Comparison of ENCODE assay signal across 12 mouse cellular contexts in genomic region chr8:72215060-72215459, GRCm38 (mm10). TPM values are rescaled to one million over a fixed set of nuclear protein-coding genes. Genes with fewer than 3 reads are reported as not detected.
DNase-seq lines count a peak whose midpoint lies in the region; ATAC-seq and TF ChIP-seq lines count a peak whose summit lies in the region.
"Had no signal": no experiment of that assay in that cellular context is flagged by ENCODE, and none has a peak within 500 bp of the region (broad histone marks: within the 10 kb centered on the region; RNA-seq: fewer than 3 reads in every experiment).

No protein-coding gene starts in this region.

- no peaks in the 10 kb centered on the region for H3K9me3 ChIP-seq in kidney, embryonic 15.5 days (replicated peaks)
- no peaks in the 10 kb centered on the region for H3K9me3 ChIP-seq in liver, embryonic 14.5 days (ENCODE audit: control insufficient read depth, low read length)
- H3K9me3 ChIP-seq in hindbrain, embryonic 14.5 days (ENCODE audit: control insufficient read depth, low read length), result no peaks in the 10 kb centered on the region

- WGBS in kidney, adult 2 months, result 33% methylated on average over 2 of the region's 2 CpGs
- WGBS in kidney, embryonic 15.5 days, result 42% methylated on average over 2 of the region's 2 CpGs
- WGBS in liver, embryonic 14.5 days (ENCODE audit: insufficient replicate concordance), result 44% methylated on average over 2 of the region's 2 CpGs
- WGBS in hindbrain, embryonic 14.5 days, result 56% methylated on average over 2 of the region's 2 CpGs

- ATAC-seq in kidney, embryonic 15.5 days (replicated peaks; ENCODE audit: low FRiP score), result no peak
- ATAC-seq in liver, embryonic 14.5 days (ENCODE audit: insufficient read depth), result no peak
- ATAC-seq in hindbrain, embryonic 14.5 days (ENCODE audit: low FRiP score), result no peak

- no peak overlapping the region for H3K9ac ChIP-seq in kidney, embryonic 15.5 days
- H3K9ac ChIP-seq in liver, embryonic 14.5 days (replicated peaks), result no peak overlapping the region
- no peak overlapping the region for H3K9ac ChIP-seq in hindbrain, embryonic 14.5 days

- no peaks in the 10 kb centered on the region for H3K27me3 ChIP-seq in kidney, adult 2 months (replicated peaks; ENCODE audit: control insufficient read depth, insufficient read depth, low read length)
- peaks cover 15% of the 10 kb centered on the region; the same call in 1 of the 2 replicates for H3K27me3 ChIP-seq in kidney, embryonic 15.5 days
- H3K27me3 ChIP-seq in liver, embryonic 14.5 days (ENCODE audit: control insufficient read depth, insufficient read depth, low read length), result no peaks in the 10 kb centered on the region
- 0 out of 2 replicates have a peak, but pooled peaks cover 6% of the 10 kb centered on the region for H3K27me3 ChIP-seq in hindbrain, embryonic 14.5 days (ENCODE audit: control insufficient read depth, insufficient read depth, low read length)

- no peak for TF ChIP-seq EP300 in liver, embryonic 14.5 days (IDR thresholded peaks at IDR 0.05; ENCODE audit: low read depth)

- H3K4me2 ChIP-seq in kidney, embryonic 15.5 days, result no peak overlapping the region
- no peak overlapping the region for H3K4me2 ChIP-seq in liver, embryonic 14.5 days (ENCODE audit: low read depth)
- H3K4me2 ChIP-seq in hindbrain, embryonic 14.5 days (replicated peaks), result no peak overlapping the region

- no peaks in the 10 kb centered on the region for H3K36me3 ChIP-seq in kidney, adult 2 months (ENCODE audit: control insufficient read depth, insufficient read depth, low read length)
- H3K36me3 ChIP-seq in kidney, embryonic 15.5 days, result no peaks in the 10 kb centered on the region
- H3K36me3 ChIP-seq in liver, embryonic 14.5 days (replicated peaks; ENCODE audit: control insufficient read depth, insufficient read depth, low read depth), result no peaks in the 10 kb centered on the region
- no peaks in the 10 kb centered on the region for H3K36me3 ChIP-seq in hindbrain, embryonic 14.5 days (replicated peaks; ENCODE audit: control insufficient read depth, insufficient read depth)

- H3K4me1 ChIP-seq in kidney, adult 2 months (ENCODE audit: control insufficient read depth, insufficient read depth, low read length), result no peaks in the 10 kb centered on the region
- no peaks in the 10 kb centered on the region for H3K4me1 ChIP-seq in kidney, embryonic 15.5 days
- H3K4me1 ChIP-seq in liver, embryonic 14.5 days (replicated peaks; ENCODE audit: control insufficient read depth in 2 of 2, insufficient read depth in 2 of 2, low read length in 1 of 2), result peaks cover under 1 to 2% of the 10 kb centered on the region in 2 experiments; a peak in 3 of 4 replicates
- peaks cover under 1% of the 10 kb centered on the region; the same call in 1 of the 2 replicates for H3K4me1 ChIP-seq in hindbrain, embryonic 14.5 days (replicated peaks; ENCODE audit: control insufficient read depth, insufficient read depth, low read length)

- H3K27ac ChIP-seq in kidney, adult 2 months (ENCODE audit: insufficient read depth, low read depth, low read length), result no peak overlapping the region
- H3K27ac ChIP-seq in kidney, embryonic 15.5 days, result no peak overlapping the region
- H3K27ac ChIP-seq in liver, embryonic 14.5 days, result no peak overlapping the region
- H3K27ac ChIP-seq in hindbrain, embryonic 14.5 days, result no peak overlapping the region

- H3K4me3 ChIP-seq in kidney, adult 2 months (ENCODE audit: insufficient read depth, low read depth, low read length), result no peak overlapping the region
- no peak overlapping the region for H3K4me3 ChIP-seq in kidney, embryonic 15.5 days (replicated peaks)
- no peak overlapping the region for H3K4me3 ChIP-seq in liver, embryonic 14.5 days (ENCODE audit: insufficient read depth in 1 of 2, low read depth in 2 of 2, low read length in 2 of 2)
- H3K4me3 ChIP-seq in hindbrain, embryonic 14.5 days (replicated peaks; ENCODE audit: low read length), result no peak overlapping the region

- peak; percentile 91 for TF ChIP-seq CTCF in kidney, adult 2 months (conservative IDR thresholded peaks at IDR 0.05; ENCODE audit: insufficient read depth, insufficient read length, low read depth, low read length)
- TF ChIP-seq CTCF in liver, embryonic 14.5 days (IDR thresholded peaks at IDR 0.05; ENCODE audit: low read depth), result peak; percentile 75

- TF ChIP-seq POLR2A in kidney, adult 2 months (IDR thresholded peaks at IDR 0.05; ENCODE audit: low read depth, low read length), result no peak

- DNase-seq in kidney, adult 2 months, result peak; percentile 64
- DNase-seq in NIH3T3 (ENCODE audit: low read depth), result peak; percentile 52
- DNase-seq in liver, embryonic 14.5 days (ENCODE audit: low read depth in 3 of 3, low spot score in 3 of 3), result no peak
- DNase-seq in spleen, postnatal 36 days (ENCODE audit: low spot score in 2 of 2), result peak; percentile 48 to 51
- DNase-seq in hindbrain, embryonic 14.5 days (ENCODE audit: low spot score), result no peak
- DNase-seq in urinary bladder, postnatal 14 days (ENCODE audit: low spot score), result no peak
- DNase-seq in retina, embryonic 14.5 days (ENCODE audit: low spot score), result no peak
- DNase-seq: adrenal gland, postnatal 25 days had no signal

RNA-seq across cellular contexts. Expression of gene Gm11034, which starts 1.6 kb away (rescaled TPM):
- polyA plus RNA-seq in kidney, adult 2 months (2012; rRNA removed), result not detected in 2 replicates
- not detected in 2 replicates for polyA plus RNA-seq in kidney, embryonic 15.5 days (2015; fragmentation: Nextera tagmentation; extraction: Ambion mirVana)
- not detected in 2 replicates for polyA plus RNA-seq in liver, embryonic 14.5 days (2012; rRNA removed)
- polyA plus RNA-seq in liver, embryonic 14.5 days (2014; fragmentation: Nextera tagmentation; extraction: Ambion mirVana), result not detected in 2 replicates
- not detected in 2 replicates for polyA plus RNA-seq in hindbrain, embryonic 14.5 days (2014; fragmentation: Nextera tagmentation; extraction: Ambion mirVana)
- polyA plus RNA-seq: embryonic facial prominence, embryonic 14.5 days; heart, embryonic 16.5 days; limb, embryonic 11.5 days had no signal

RNA-seq across cellular contexts. Expression of gene Cib3, which starts 2.4 kb away (rescaled TPM):
- polyA plus RNA-seq in kidney, adult 2 months (2012; rRNA removed), result 0.04 TPM in 1 of 2 replicates, not detected in the other
- not detected in 2 replicates for polyA plus RNA-seq in kidney, embryonic 15.5 days (2015; fragmentation: Nextera tagmentation; extraction: Ambion mirVana)
- polyA plus RNA-seq in liver, embryonic 14.5 days (2012; rRNA removed), result not detected in 2 replicates
- polyA plus RNA-seq in liver, embryonic 14.5 days (2014; fragmentation: Nextera tagmentation; extraction: Ambion mirVana), result 0.24 TPM in 1 of 2 replicates, not detected in the other
- polyA plus RNA-seq in hindbrain, embryonic 14.5 days (2014; fragmentation: Nextera tagmentation; extraction: Ambion mirVana), result not detected in 2 replicates
- polyA plus RNA-seq: embryonic facial prominence, embryonic 14.5 days; heart, embryonic 16.5 days; limb, embryonic 11.5 days had no signal

RNA-seq across cellular contexts. Expression of gene Fam32a, which starts 4.5 kb away (rescaled TPM):
- polyA plus RNA-seq in kidney, adult 2 months (2012; rRNA removed), result 54.7 and 59.6 TPM in 2 replicates
- 73.0 and 74.0 TPM in 2 replicates for polyA plus RNA-seq in kidney, embryonic 15.5 days (2015; fragmentation: Nextera tagmentation; extraction: Ambion mirVana)
- 22.9 and 28.2 TPM in 2 replicates for polyA plus RNA-seq in liver, embryonic 14.5 days (2012; rRNA removed)
- 32.6 and 34.3 TPM in 2 replicates for polyA plus RNA-seq in liver, embryonic 14.5 days (2014; fragmentation: Nextera tagmentation; extraction: Ambion mirVana)
- 62.7 and 70.1 TPM in 2 replicates for polyA plus RNA-seq in hindbrain, embryonic 14.5 days (2014; fragmentation: Nextera tagmentation; extraction: Ambion mirVana)

RNA-seq across cellular contexts. Expression of gene Ap1m1, which starts 24.8 kb away (rescaled TPM):
- 72.6 and 75.0 TPM in 2 replicates for polyA plus RNA-seq in kidney, adult 2 months (2012; rRNA removed)
- 123 and 138 TPM in 2 replicates for polyA plus RNA-seq in kidney, embryonic 15.5 days (2015; fragmentation: Nextera tagmentation; extraction: Ambion mirVana)
- 35.0 and 38.8 TPM in 2 replicates for polyA plus RNA-seq in liver, embryonic 14.5 days (2012; rRNA removed)
- 46.7 and 52.5 TPM in 2 replicates for polyA plus RNA-seq in liver, embryonic 14.5 days (2014; fragmentation: Nextera tagmentation; extraction: Ambion mirVana)
- 212 and 221 TPM in 2 replicates for polyA plus RNA-seq in hindbrain, embryonic 14.5 days (2014; fragmentation: Nextera tagmentation; extraction: Ambion mirVana)

RNA-seq across cellular contexts. Expression of gene Hsh2d, which starts 25.6 kb away (rescaled TPM):
- polyA plus RNA-seq in kidney, adult 2 months (2012; rRNA removed), result 0.14 and 1.9 TPM in 2 replicates
- 0.08 TPM in 1 of 2 replicates, not detected in the other for polyA plus RNA-seq in kidney, embryonic 15.5 days (2015; fragmentation: Nextera tagmentation; extraction: Ambion mirVana)
- 0.15 and 0.18 TPM in 2 replicates for polyA plus RNA-seq in liver, embryonic 14.5 days (2012; rRNA removed)
- 0.11 and 0.37 TPM in 2 replicates for polyA plus RNA-seq in liver, embryonic 14.5 days (2014; fragmentation: Nextera tagmentation; extraction: Ambion mirVana)
- polyA plus RNA-seq in hindbrain, embryonic 14.5 days (2014; fragmentation: Nextera tagmentation; extraction: Ambion mirVana), result not detected in 2 replicates
- polyA plus RNA-seq: limb, embryonic 11.5 days had no signal

Comparison
In these comparisons a context has a peak if more than half of its experiments do, and no peak if none do; other contexts are left out.
1. DNase-seq: peak in kidney, adult 2 months (single experiment), NIH3T3 (single experiment) and spleen, postnatal 36 days (2 of 2); none in liver, embryonic 14.5 days (0 of 3), hindbrain, embryonic 14.5 days (single experiment), urinary bladder, postnatal 14 days (single experiment) and retina, embryonic 14.5 days (single experiment).